Mouse (Mus musculus): ENCODE results near the gene H2-Ab1. TPM values are rescaled to one million over a fixed set of nuclear protein-coding genes. Genes with fewer than 3 reads are reported as not detected.

H2-Ab1 gene
- polyA plus RNA-seq, 1 experiment from 2014 or later: 18.1 TPM

DNA sequence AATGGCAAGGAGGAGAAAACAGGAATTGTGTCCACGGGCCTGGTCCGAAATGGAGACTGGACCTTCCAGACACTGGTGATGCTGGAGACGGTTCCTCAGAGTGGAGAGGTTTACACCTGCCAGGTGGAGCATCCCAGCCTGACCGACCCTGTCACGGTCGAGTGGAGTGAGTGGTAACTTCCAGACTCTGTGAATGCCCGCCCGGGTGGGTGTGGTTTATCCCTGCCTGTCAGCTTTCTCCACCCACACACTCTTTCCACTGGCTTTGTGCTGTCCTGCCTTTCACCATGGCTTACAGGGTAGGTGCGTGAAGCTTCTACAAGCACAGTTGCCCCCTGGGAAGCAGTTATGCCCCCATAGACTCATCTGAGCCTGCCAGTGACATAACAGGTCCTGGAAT is 56.8 kb downstream of the H2-Ab1 start:
- no peak overlapping the region for H3K27ac ChIP-seq (ENCODE audit: low read length)
- H3K36me3 ChIP-seq (ENCODE audit: control insufficient read depth, insufficient read depth, low read length): no peaks in the 10 kb centered on the region
- no peak overlapping the region for H3K4me3 ChIP-seq (replicated peaks; ENCODE audit: low read length)
- ATAC-seq (ENCODE audit: insufficient read depth, low FRiP score): no peak
- H3K4me2 ChIP-seq (ENCODE audit: low read depth, low read length): no peak overlapping the region
- H3K27me3 ChIP-seq (ENCODE audit: control insufficient read depth, insufficient read depth, low read length): no peaks in the 10 kb centered on the region
- no peaks in the 10 kb centered on the region for H3K9me3 ChIP-seq (replicated peaks; ENCODE audit: control insufficient read depth, low read length)
- no peak overlapping the region for H3K9ac ChIP-seq (ENCODE audit: low read length)
- WGBS: 66% methylated on average over 9 of the region's 9 CpGs
- H3K4me1 ChIP-seq (ENCODE audit: control insufficient read depth, insufficient read depth, low read length): no peaks in the 10 kb centered on the region

DNA sequence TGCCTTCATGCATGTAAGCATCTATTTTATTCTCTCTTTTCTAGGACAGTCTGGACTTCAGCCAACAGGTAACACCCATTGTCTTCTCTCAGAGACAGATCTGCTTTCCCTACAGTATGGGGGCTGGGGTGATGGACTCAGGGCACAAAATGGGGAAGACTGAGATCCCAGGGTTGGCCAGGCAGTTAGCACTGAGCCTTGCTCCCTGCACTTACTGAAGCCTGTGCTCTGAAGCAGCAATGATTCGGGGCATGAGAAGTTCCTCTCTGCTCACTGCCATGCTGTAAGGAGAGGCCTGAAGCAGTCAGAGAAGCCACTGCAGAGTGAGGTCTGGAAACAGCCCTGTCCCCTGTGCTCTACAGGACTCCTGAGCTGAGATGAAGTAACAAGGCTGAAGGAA is 58.0 kb downstream of the H2-Ab1 start:
- Histone ChIP-seq H3K4me2 (ENCODE audit: low read depth, low read length) (no peak overlapping the region), H3K27me3 (ENCODE audit: control insufficient read depth, insufficient read depth, low read length) (no peaks in the 10 kb centered on the region), H3K4me1 (ENCODE audit: control insufficient read depth, insufficient read depth, low read length) (no peaks in the 10 kb centered on the region), H3K4me3 (replicated peaks; ENCODE audit: low read length) (no peak overlapping the region), H3K27ac (ENCODE audit: low read length) (no peak overlapping the region), H3K9me3 (replicated peaks; ENCODE audit: control insufficient read depth, low read length) (no peaks in the 10 kb centered on the region), H3K36me3 (ENCODE audit: control insufficient read depth, insufficient read depth, low read length) (no peaks in the 10 kb centered on the region), H3K9ac (ENCODE audit: low read length) (no peak overlapping the region)
- 79% methylated on average over 1 of the region's 1 CpGs for WGBS
- no peak for ATAC-seq (ENCODE audit: insufficient read depth, low FRiP score)

DNA sequence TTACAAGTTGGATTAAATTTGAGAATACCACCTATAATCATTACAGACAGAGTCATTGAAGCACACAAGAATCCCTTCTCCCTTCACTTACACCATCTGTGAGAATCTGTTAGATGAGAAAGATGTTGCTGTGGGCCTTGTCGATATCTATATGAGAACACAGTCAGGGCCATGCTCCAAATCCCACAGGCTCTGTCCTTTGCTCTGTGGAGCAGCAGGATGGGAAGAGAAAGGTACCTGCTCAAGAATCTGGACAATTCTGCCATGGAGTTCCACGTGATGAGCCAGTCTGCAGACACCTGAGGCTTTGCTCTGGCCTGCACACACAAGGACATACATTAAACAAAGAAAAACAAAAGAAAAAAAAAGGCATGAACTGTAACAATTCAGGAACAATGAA is 59.2 kb downstream of the H2-Ab1 start:
- H3K27me3 ChIP-seq (ENCODE audit: control insufficient read depth, insufficient read depth, low read length): no peaks in the 10 kb centered on the region
- H3K36me3 ChIP-seq (ENCODE audit: control insufficient read depth, insufficient read depth, low read length): no peaks in the 10 kb centered on the region
- no peak for ATAC-seq (ENCODE audit: insufficient read depth, low FRiP score)
- H3K27ac ChIP-seq (ENCODE audit: low read length): no peak overlapping the region
- no peak overlapping the region for H3K4me2 ChIP-seq (ENCODE audit: low read depth, low read length)
- no peaks in the 10 kb centered on the region for H3K9me3 ChIP-seq (replicated peaks; ENCODE audit: control insufficient read depth, low read length)
- 68% methylated on average over 2 of the region's 2 CpGs for WGBS
- H3K9ac ChIP-seq (ENCODE audit: low read length): no peak overlapping the region
- H3K4me1 ChIP-seq (ENCODE audit: control insufficient read depth, insufficient read depth, low read length): no peaks in the 10 kb centered on the region
- H3K4me3 ChIP-seq (replicated peaks; ENCODE audit: low read length): no peak overlapping the region

DNA sequence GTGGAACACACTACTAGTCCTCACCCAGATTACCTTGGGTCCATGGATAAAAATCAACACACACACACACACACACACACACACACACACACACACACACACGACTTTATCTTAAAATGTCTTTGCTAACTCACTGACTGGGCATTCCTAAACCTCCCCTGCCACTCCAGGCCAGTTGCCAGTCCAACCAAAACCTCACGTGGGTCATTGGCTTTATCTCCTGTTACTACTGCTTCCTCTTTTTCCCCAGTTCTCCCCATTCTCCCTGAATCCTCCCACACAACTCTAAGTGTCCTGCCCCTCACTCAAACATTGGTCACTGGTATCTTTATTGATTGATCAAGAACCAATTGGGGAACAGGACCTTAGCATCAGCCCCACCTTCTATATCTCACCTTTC is 59.8 kb downstream of the H2-Ab1 start:
- 19% methylated on average over 2 of the region's 2 CpGs for WGBS
- no peak overlapping the region for H3K9ac ChIP-seq (ENCODE audit: low read length)
- H3K27ac ChIP-seq (ENCODE audit: low read length): no peak overlapping the region
- ATAC-seq (ENCODE audit: insufficient read depth, low FRiP score): no peak
- H3K4me3 ChIP-seq (replicated peaks; ENCODE audit: low read length): no peak overlapping the region
- no peaks in the 10 kb centered on the region for H3K9me3 ChIP-seq (replicated peaks; ENCODE audit: control insufficient read depth, low read length)
- H3K4me1 ChIP-seq (ENCODE audit: control insufficient read depth, insufficient read depth, low read length): no peaks in the 10 kb centered on the region
- no peaks in the 10 kb centered on the region for H3K36me3 ChIP-seq (ENCODE audit: control insufficient read depth, insufficient read depth, low read length)
- H3K4me2 ChIP-seq (ENCODE audit: low read depth, low read length): no peak overlapping the region
- H3K27me3 ChIP-seq (ENCODE audit: control insufficient read depth, insufficient read depth, low read length): no peaks in the 10 kb centered on the region

Other genes starting within 250 kb of the H2-Ab1 start
- 8.1 and 10.7 TPM in 2 replicates for gene Ring1, start 233.0 kb upstream of the H2-Ab1 start, polyA plus RNA-seq (2015; fragmentation: Nextera tagmentation; extraction: Ambion mirVana)
- 38.9 and 41.3 TPM in 2 replicates for gene H2-Ke6, start 229.6 kb upstream of the H2-Ab1 start, polyA plus RNA-seq (2015; fragmentation: Nextera tagmentation; extraction: Ambion mirVana)
- 194 and 195 TPM in 2 replicates for gene Slc39a7, start 226.0 kb upstream of the H2-Ab1 start, polyA plus RNA-seq (2015; fragmentation: Nextera tagmentation; extraction: Ambion mirVana)
- 36.3 and 37.7 TPM in 2 replicates for gene Rxrb, start 225.9 kb upstream of the H2-Ab1 start, polyA plus RNA-seq (2015; fragmentation: Nextera tagmentation; extraction: Ambion mirVana)
- gene Col11a2, start 218.3 kb upstream of the H2-Ab1 start, polyA plus RNA-seq (2015; fragmentation: Nextera tagmentation; extraction: Ambion mirVana): 0.57 and 0.61 TPM in 2 replicates
- gene H2-Oa, start 165.3 kb upstream of the H2-Ab1 start, polyA plus RNA-seq (2015; fragmentation: Nextera tagmentation; extraction: Ambion mirVana): 0.61 and 0.64 TPM in 2 replicates
- gene H2-DMa, start 138.1 kb upstream of the H2-Ab1 start, polyA plus RNA-seq (2015; fragmentation: Nextera tagmentation; extraction: Ambion mirVana): 10.8 and 11.6 TPM in 2 replicates
- gene Brd2, start 135.1 kb upstream of the H2-Ab1 start, polyA plus RNA-seq (2015; fragmentation: Nextera tagmentation; extraction: Ambion mirVana): 71.9 and 74.7 TPM in 2 replicates
- 0.70 and 0.82 TPM in 2 replicates for gene H2-DMb2, start 114.4 kb upstream of the H2-Ab1 start, polyA plus RNA-seq (2015; fragmentation: Nextera tagmentation; extraction: Ambion mirVana)
- 2.0 and 2.9 TPM in 2 replicates for gene H2-DMb1, start 104.6 kb upstream of the H2-Ab1 start, polyA plus RNA-seq (2015; fragmentation: Nextera tagmentation; extraction: Ambion mirVana)
- 8.7 and 9.1 TPM in 2 replicates for gene Tap1, start 70.1 kb upstream of the H2-Ab1 start, polyA plus RNA-seq (2015; fragmentation: Nextera tagmentation; extraction: Ambion mirVana)
- gene Psmb9, start 69.9 kb upstream of the H2-Ab1 start, polyA plus RNA-seq (2015; fragmentation: Nextera tagmentation; extraction: Ambion mirVana): 7.3 and 7.7 TPM in 2 replicates
- gene Psmb8, start 60.0 kb upstream of the H2-Ab1 start, polyA plus RNA-seq (2015; fragmentation: Nextera tagmentation; extraction: Ambion mirVana): 14.7 and 15.4 TPM in 2 replicates
- gene Tap2, start 54.2 kb upstream of the H2-Ab1 start, polyA plus RNA-seq (2015; fragmentation: Nextera tagmentation; extraction: Ambion mirVana): 7.1 and 8.4 TPM in 2 replicates
- 0.37 and 0.39 TPM in 2 replicates for gene H2-Ob, start 18.8 kb upstream of the H2-Ab1 start, polyA plus RNA-seq (2015; fragmentation: Nextera tagmentation; extraction: Ambion mirVana)
- 5.7 and 7.9 TPM in 2 replicates for gene H2-Aa, start 30.1 kb downstream of the H2-Ab1 start, polyA plus RNA-seq (2015; fragmentation: Nextera tagmentation; extraction: Ambion mirVana)
- gene H2-Eb1, start 48.2 kb downstream of the H2-Ab1 start, polyA plus RNA-seq (2015; fragmentation: Nextera tagmentation; extraction: Ambion mirVana): 4.0 and 5.9 TPM in 2 replicates
- not detected in 2 replicates for gene H2-Eb2, start 68.0 kb downstream of the H2-Ab1 start, polyA plus RNA-seq (2015; fragmentation: Nextera tagmentation; extraction: Ambion mirVana)
- gene Btnl2, start 97.1 kb downstream of the H2-Ab1 start, polyA plus RNA-seq (2015; fragmentation: Nextera tagmentation; extraction: Ambion mirVana): 1.3 and 1.4 TPM in 2 replicates
- gene Btnl1, start 119.4 kb downstream of the H2-Ab1 start, polyA plus RNA-seq (2015; fragmentation: Nextera tagmentation; extraction: Ambion mirVana): 3.5 TPM in 2 replicates
- 1.8 TPM in 2 replicates for gene BC051142, start 141.1 kb downstream of the H2-Ab1 start, polyA plus RNA-seq (2015; fragmentation: Nextera tagmentation; extraction: Ambion mirVana)
- gene Btnl4, start 219.6 kb downstream of the H2-Ab1 start, polyA plus RNA-seq (2015; fragmentation: Nextera tagmentation; extraction: Ambion mirVana): 3.8 and 3.9 TPM in 2 replicates

Measured in stomach, embryonic 16.5 days (tissue).